Mouse (Mus musculus) brain, embryonic 14.5 days (tissue): ENCODE data around the gene Mapkbp1. TPM values are rescaled to one million over a fixed set of nuclear protein-coding genes. Genes with fewer than 3 reads are reported as not detected.

Source experiments
- DNase-seq: peaks from one replicate; pipeline ENCODE4 v3.0.0-alpha.2; 2011; ENCODE audit warnings: low read depth
- CTCF ChIP-seq: fragments of 200-500 bp; IDR thresholded peaks from 2 replicates; pipeline ENCODE4 v1.5.1; 2012; ENCODE audit warnings: inconsistent platforms, mild to moderate bottlenecking, moderate library complexity, borderline replicate concordance; ENCODE audit not compliant: insufficient read depth, insufficient read length; ENCODE audit errors: extremely low read depth
- POLR2A ChIP-seq: fragments of 200-500 bp; IDR thresholded peaks from 2 replicates; pipeline ENCODE4 v1.6.1; 2012; ENCODE audit warnings: mild to moderate bottlenecking, inconsistent platforms, borderline replicate concordance; ENCODE audit not compliant: poor library complexity, insufficient read depth, insufficient read length, severe bottlenecking; ENCODE audit errors: extremely low read depth
- polyA plus RNA-seq: library from polyadenylated mRNA; depleted of rRNA; stranded (reverse); fragments of >200 nt; gene quantifications from 2 replicates; pipeline ENCODE4 v1.2.3, GENCODE M21; 2012; rRNA removed

Mapkbp1 gene
- 30.4 and 42.5 TPM in 2 replicates for polyA plus RNA-seq

GRCm38 (mm10) chr2:119972537-119972879, at the start of gene Mapkbp1:
Gene Mapkbp1 (plus strand): TSS chr2:119972699.
- TF ChIP-seq CTCF (no peak), POLR2A (no peak)
- no peak for DNase-seq

- peak; percentile 63 for DNase-seq
- peak; percentile 51; the same call in 1 of the 2 replicates for TF ChIP-seq CTCF
- TF ChIP-seq POLR2A: no peak
These were observed 1.9 kb upstream of the Mapkbp1 start for GRCm38 (mm10) chr2:119970571-119970970.

GRCm38 (mm10) chr2:119971316-119971715, 1.2 kb upstream of the Mapkbp1 start:
- no peak for TF ChIP-seq POLR2A
- no peak for TF ChIP-seq CTCF
- peak; percentile 20 for DNase-seq

- DNase-seq: peak; percentile 99
- TF ChIP-seq POLR2A (peak; percentile 46; the same call in 1 of the 2 replicates), CTCF (peak; percentile 25; the same call in 1 of the 2 replicates)
These were observed 512 bp upstream of the Mapkbp1 start for GRCm38 (mm10) chr2:119971837-119972536.

- no peak for TF ChIP-seq CTCF
- TF ChIP-seq POLR2A: no peak
- peak; percentile 18 for DNase-seq
These were observed 8.0 kb downstream of the Mapkbp1 start for GRCm38 (mm10) chr2:119980343-119980986.

- TF ChIP-seq POLR2A (no peak), CTCF (no peak)
- no peak for DNase-seq
These were observed 9.1 kb downstream of the Mapkbp1 start for GRCm38 (mm10) chr2:119981631-119982030.

GRCm38 (mm10) chr2:119985871-119986270, 13.4 kb downstream of the Mapkbp1 start:
- TF ChIP-seq CTCF: no peak
- no peak for TF ChIP-seq POLR2A
- DNase-seq: no peak

- no peak for TF ChIP-seq CTCF
- no peak for TF ChIP-seq POLR2A
- DNase-seq: no peak
These were observed 13.9 kb downstream of the Mapkbp1 start for GRCm38 (mm10) chr2:119986369-119986768.

GRCm38 (mm10) chr2:119987441-119987840, 14.9 kb downstream of the Mapkbp1 start:
- TF ChIP-seq POLR2A: no peak
- DNase-seq: no peak

- DNase-seq: no peak
- TF ChIP-seq CTCF (no peak), POLR2A (no peak)
These were observed 16.5 kb downstream of the Mapkbp1 start for GRCm38 (mm10) chr2:119988952-119989351.

- TF ChIP-seq CTCF (no peak), POLR2A (no peak)
These were observed 18.4 kb downstream of the Mapkbp1 start for GRCm38 (mm10) chr2:119990881-119991280.

GRCm38 (mm10) chr2:119992349-119992748, 19.9 kb downstream of the Mapkbp1 start:
- no peak for DNase-seq
- TF ChIP-seq CTCF: no peak
- no peak for TF ChIP-seq POLR2A

More at GRCm38 (mm10) chr2:119990881-119991280, 18.4 kb downstream of the Mapkbp1 start:
- no peak for DNase-seq

- TF ChIP-seq CTCF (no peak), POLR2A (no peak)
- DNase-seq: no peak
These were observed 21.0 kb downstream of the Mapkbp1 start for GRCm38 (mm10) chr2:119993515-119993914.

- no peak for TF ChIP-seq POLR2A
- DNase-seq: no peak
These were observed 22.3 kb downstream of the Mapkbp1 start for GRCm38 (mm10) chr2:119994839-119995238.
